Mouse (Mus musculus) liver, embryonic 14.5 days (tissue): ENCODE measurements around the gene Fzd5. TPM values are rescaled to one million over a fixed set of nuclear protein-coding genes. Genes with fewer than 3 reads are reported as not detected.
A peak's percentile ranks its signal among the peaks of the same experiment; 100 is the strongest.

Source experiments
- ATAC-seq: fragments of 200-750 bp; cut with Nextera tagmentation; 2 replicates; pipeline ENCODE4 v1.8.0; 2017; ENCODE audit warnings: moderate number of reproducible peaks, mild to moderate bottlenecking, moderate library complexity; ENCODE audit not compliant: insufficient read depth
- DNase-seq, 3 experiments: peaks; one replicate each; pipeline ENCODE4 v3.0.0-alpha.2; 2012 to 2013; ENCODE audit warnings: low read depth in 3 of 3, low spot score in 3 of 3
- H3K27ac ChIP-seq: fragments of 300-500 bp; sonication (generic); 2 replicates; pipeline ENCODE4 v1.5.1; 2014; ENCODE audit warnings: moderate library complexity, mild to moderate bottlenecking, control low read depth, inconsistent platforms
- H3K27me3 ChIP-seq: fragments of 300-500 bp; sonication (generic); 2 replicates; pipeline ENCODE4 v1.6.1; 2014; ENCODE audit warnings: mild to moderate bottlenecking, low read length, moderate library complexity; ENCODE audit not compliant: control insufficient read depth, insufficient read depth
- H3K36me3 ChIP-seq: fragments of 300-500 bp; sonication (generic); replicated peaks from 2 replicates; pipeline ENCODE4 v1.6.1; 2014; ENCODE audit warnings: low read depth; ENCODE audit not compliant: control insufficient read depth, insufficient read depth
- H3K4me1 ChIP-seq, 2 experiments: fragments of 200-500 bp in 1 of 2; fragments of 300-500 bp in 1 of 2; sonication (generic) in 1 of 2; replicated peaks; 2 replicates each; pipeline ENCODE4 v1.6.1; 2012 to 2014; ENCODE audit warnings: antibody characterized with exemption in 1 of 2, inconsistent platforms in 1 of 2, low read length in 1 of 2; ENCODE audit not compliant: control insufficient read depth in 2 of 2, insufficient read depth in 2 of 2
- H3K4me2 ChIP-seq: fragments of 300-500 bp; sonication (generic); 2 replicates; pipeline ENCODE4 v1.6.1; 2014; ENCODE audit warnings: low read depth, mild to moderate bottlenecking, control low read depth, moderate library complexity
- H3K4me3 ChIP-seq, 2 experiments: fragments of 200-500 bp in 1 of 2; fragments of 300-500 bp in 1 of 2; sonication (generic) in 1 of 2; 2 replicates each; pipeline ENCODE4 v1.5.1; 2012 to 2014; ENCODE audit warnings: low read depth in 2 of 2, low read length in 2 of 2, mild to moderate bottlenecking in 2 of 2, control low read depth in 1 of 2, inconsistent platforms in 1 of 2, moderate library complexity in 1 of 2; ENCODE audit not compliant: insufficient read depth in 1 of 2
- H3K9ac ChIP-seq: fragments of 300-500 bp; sonication (generic); replicated peaks from 2 replicates; pipeline ENCODE4 v1.6.1; 2014; ENCODE audit warnings: mild to moderate bottlenecking, control low read depth, moderate library complexity
- H3K9me3 ChIP-seq: fragments of 300-500 bp; sonication (generic); 2 replicates; pipeline ENCODE4 v1.6.1; 2016; ENCODE audit warnings: low read length, mixed read lengths; ENCODE audit not compliant: control insufficient read depth
- CTCF ChIP-seq: IDR thresholded peaks from 2 replicates; pipeline ENCODE4 v1.5.1; 2016; ENCODE audit warnings: antibody characterized with exemption, low read depth, control low read depth
- EP300 ChIP-seq: IDR thresholded peaks from 2 replicates; pipeline ENCODE4 v1.6.1; 2016; ENCODE audit warnings: antibody characterized with exemption, low read depth
- WGBS: fragments of 180-500 bp; shearing (Covaris S2); extraction: QIAGEN DNeasy Blood & Tissue Kit; methylation state at CpG from one replicate; pipeline ENCODE4 v1.1.7; 2014; ENCODE audit not compliant: insufficient replicate concordance; 5-methylcytosine and 5-hydroxymethylcytosine counted together
- polyA plus RNA-seq, 2 experiments: library from polyadenylated mRNA; depleted of rRNA in 1 of 2; stranded (reverse) in 1 of 2; unstranded in 1 of 2; fragments of >200 nt; fragmentation: Nextera tagmentation in 1 of 2; extraction: Ambion mirVana in 1 of 2; gene quantifications; 2 replicates each; pipeline versions ENCODE4 v1.2.1 to v1.2.3; 2012 to 2014

Gene Fzd5
- polyA plus RNA-seq, 2 experiments = 2.6 to 3.4 TPM

DNA sequence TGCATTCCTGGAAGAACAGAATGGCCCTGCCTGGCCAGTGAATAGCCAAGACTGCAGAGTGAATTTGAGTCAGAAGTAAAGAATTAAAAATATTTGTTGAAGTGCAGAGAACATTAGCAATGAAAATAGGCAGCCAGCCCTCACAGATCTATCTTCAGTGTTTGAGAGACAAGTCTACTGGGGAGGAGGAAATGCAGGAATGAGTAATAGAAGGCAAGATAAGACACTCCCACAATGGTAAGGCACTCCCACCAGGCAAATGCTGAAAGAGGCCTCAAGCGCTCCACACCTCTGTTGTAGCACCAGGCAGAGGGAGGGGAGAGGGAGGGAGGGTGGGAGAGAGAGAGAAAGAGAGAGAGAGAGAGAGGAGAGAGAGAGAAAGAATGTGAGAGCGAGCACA lies 22.1 kb downstream of the Fzd5 start:
- peak overlapping the region; percentile 9; the same call in 1 of the 2 replicates for H3K9ac ChIP-seq
- H3K9me3 ChIP-seq = no peaks in the 10 kb centered on the region
- no peak overlapping the region for H3K4me2 ChIP-seq
- DNase-seq = no peak
- H3K27ac ChIP-seq = no peak overlapping the region
- WGBS = 51% methylated on average over 2 of the region's 2 CpGs
- H3K4me3 ChIP-seq = no peak overlapping the region
- no peaks in the 10 kb centered on the region for H3K36me3 ChIP-seq
- H3K4me1 ChIP-seq = peaks cover 4 to 6% of the 10 kb centered on the region in 2 experiments
- ATAC-seq = peak; percentile 75; the same call in 1 of the 2 replicates
- no peak for TF ChIP-seq EP300
- no peak for TF ChIP-seq CTCF
- no peaks in the 10 kb centered on the region for H3K27me3 ChIP-seq

DNA sequence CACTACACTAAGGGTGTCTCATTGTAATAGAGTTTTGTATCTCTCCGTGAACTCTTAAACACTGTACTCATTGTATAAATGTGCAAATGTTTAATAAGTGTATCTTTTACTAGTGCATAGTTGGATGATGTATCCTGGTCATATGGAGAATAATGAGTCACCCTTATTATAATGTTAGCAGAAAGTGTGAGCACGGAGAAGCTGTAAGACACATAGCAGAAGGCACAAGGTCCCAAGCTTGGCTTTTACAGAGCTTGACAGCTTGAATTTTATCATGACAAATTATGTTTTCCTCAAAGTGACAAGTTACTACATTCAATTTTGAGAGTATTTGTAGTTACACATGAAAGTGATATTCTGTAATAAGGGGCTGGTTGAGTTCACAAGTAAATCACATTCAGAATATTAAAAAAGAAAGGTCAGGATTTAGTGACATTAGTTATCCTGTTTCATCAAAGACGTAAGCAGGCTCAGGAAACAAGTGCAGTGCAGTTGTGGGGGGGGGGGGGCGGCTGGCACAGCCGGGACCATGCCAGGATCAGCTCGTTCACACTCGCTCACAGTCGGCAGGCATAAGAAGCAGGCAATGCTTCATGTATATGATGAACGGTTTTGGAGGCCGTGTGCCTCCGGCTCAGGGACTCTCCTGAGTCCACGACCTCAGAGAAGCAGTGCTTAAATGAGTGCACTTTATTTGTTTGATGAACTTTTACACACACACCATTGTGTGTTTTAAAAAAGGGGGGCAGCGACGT lies 25.4 kb downstream of the Fzd5 start:
- no peak for TF ChIP-seq EP300
- no peak for TF ChIP-seq CTCF
- H3K27ac ChIP-seq = no peak overlapping the region
- H3K4me3 ChIP-seq = no peak overlapping the region
- no peaks in the 10 kb centered on the region for H3K27me3 ChIP-seq
- H3K9me3 ChIP-seq = no peaks in the 10 kb centered on the region
- H3K4me1 ChIP-seq = peaks cover 6 to 7% of the 10 kb centered on the region in 2 experiments
- ATAC-seq = no peak
- DNase-seq = no peak
- H3K9ac ChIP-seq = no peak overlapping the region
- H3K4me2 ChIP-seq = no peak overlapping the region
- H3K36me3 ChIP-seq = no peaks in the 10 kb centered on the region
- 82% methylated on average over 14 of the region's 14 CpGs for WGBS

DNA sequence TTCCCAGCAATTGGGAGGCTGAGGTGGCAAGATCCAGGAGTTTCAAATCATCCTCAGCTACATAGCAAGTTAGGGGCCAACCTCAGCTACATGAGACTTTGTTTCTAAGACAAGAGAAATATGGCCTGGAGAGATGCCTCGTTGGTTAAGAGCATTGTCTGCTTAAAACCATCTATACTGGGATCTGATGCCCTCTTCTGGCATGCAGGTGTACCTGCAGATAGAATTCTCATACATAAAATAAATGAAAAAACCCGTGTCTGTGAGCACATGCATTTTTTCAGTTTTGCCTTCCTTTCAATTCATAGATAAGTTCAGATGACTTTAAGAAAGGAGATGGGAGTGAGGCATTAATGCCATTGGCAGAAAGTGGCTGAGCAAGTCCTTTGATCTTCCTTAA lies 27.7 kb downstream of the Fzd5 start:
- Histone ChIP-seq H3K4me1 (peaks cover 4 to 9% of the 10 kb centered on the region in 2 experiments; a peak in 3 of 4 replicates), H3K27ac (no peak overlapping the region), H3K4me3 (no peak overlapping the region), H3K27me3 (no peaks in the 10 kb centered on the region), H3K9ac (no peak overlapping the region), H3K4me2 (no peak overlapping the region), H3K36me3 (no peaks in the 10 kb centered on the region), H3K9me3 (no peaks in the 10 kb centered on the region)
- no peak for TF ChIP-seq EP300
- TF ChIP-seq CTCF = peak; percentile 67
- 2% methylated on average over 2 of the region's 2 CpGs for WGBS
- ATAC-seq (no peak), DNase-seq (no peak)

DNA sequence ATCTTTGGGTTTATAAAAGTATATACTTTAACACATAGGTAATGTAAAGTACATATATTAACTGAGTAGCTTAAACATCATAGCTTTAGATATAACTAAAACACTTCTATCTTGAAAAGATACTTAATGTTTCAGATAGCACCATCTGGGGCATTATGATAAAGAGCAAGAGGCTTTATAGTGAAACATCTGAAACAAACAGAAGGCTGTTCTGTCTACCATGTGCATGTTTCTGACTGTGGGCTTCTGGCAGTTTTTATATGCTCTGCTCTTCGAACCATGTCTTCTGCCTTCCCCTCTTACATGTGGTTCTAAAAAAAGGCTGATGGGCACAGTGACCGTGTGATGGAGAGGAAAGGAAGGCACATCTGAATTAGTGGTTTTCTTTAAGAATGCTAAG lies 30.9 kb downstream of the Fzd5 start:
- Histone ChIP-seq H3K9me3 (no peaks in the 10 kb centered on the region), H3K4me3 (no peak overlapping the region), H3K4me2 (no peak overlapping the region), H3K4me1 (peaks cover 4 to 9% of the 10 kb centered on the region in 2 experiments; a peak in 3 of 4 replicates), H3K9ac (no peak overlapping the region), H3K36me3 (no peaks in the 10 kb centered on the region), H3K27ac (no peak overlapping the region), H3K27me3 (no peaks in the 10 kb centered on the region)
- peak; percentile 42; the same call in 1 of the 2 replicates for TF ChIP-seq EP300
- no peak for TF ChIP-seq CTCF
- ATAC-seq = peak; percentile 69; the same call in 1 of the 2 replicates
- peak in 2 of 3 experiments; percentile 31 to 42 for DNase-seq
- 52% methylated on average over 2 of the region's 2 CpGs for WGBS

DNA sequence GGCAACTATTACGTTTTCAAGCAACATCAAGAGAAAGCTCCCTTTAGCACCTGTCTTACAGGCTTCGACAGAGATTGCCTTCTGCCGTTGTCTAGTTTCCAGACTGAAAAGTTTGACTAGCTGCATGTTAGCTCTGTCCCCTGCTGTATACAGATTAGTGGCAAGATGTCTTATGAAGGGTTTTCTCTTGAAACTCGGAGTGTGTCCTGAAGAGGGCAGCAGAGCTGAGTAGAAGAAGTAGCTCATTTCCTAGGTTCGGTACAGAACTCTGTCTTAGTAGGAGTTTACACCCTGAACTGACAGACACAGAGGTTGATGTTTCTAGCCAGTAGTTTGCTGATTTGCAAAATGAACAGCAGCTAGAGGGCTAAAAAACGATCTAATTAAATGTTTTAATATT lies 32.3 kb downstream of the Fzd5 start:
- 32% methylated on average over 6 of the region's 6 CpGs for WGBS
- no peak overlapping the region for H3K4me2 ChIP-seq
- H3K36me3 ChIP-seq = no peaks in the 10 kb centered on the region
- no peaks in the 10 kb centered on the region for H3K27me3 ChIP-seq
- H3K4me1 ChIP-seq = peaks cover 4 to 9% of the 10 kb centered on the region in 2 experiments; a peak in 3 of 4 replicates
- H3K27ac ChIP-seq = no peak overlapping the region
- DNase-seq (peak; percentile 59 to 63 (median 59)), ATAC-seq (peak; percentile 65; the same call in 1 of the 2 replicates)
- TF ChIP-seq CTCF (peak; percentile 70), EP300 (no peak)
- no peak overlapping the region for H3K9ac ChIP-seq
- no peaks in the 10 kb centered on the region for H3K9me3 ChIP-seq
- no peak overlapping the region for H3K4me3 ChIP-seq
